Mouse (Mus musculus) ES-Bruce4 (cell line): ENCODE results near the gene Chd5.

ENCODE experiments used
- CTCF ChIP-seq: IDR thresholded peaks from one replicate; pipeline ENCODE4 v1.8.1; 2011; ENCODE audit warnings: low read depth, low read length
- EP300 ChIP-seq: IDR thresholded peaks from 2 replicates; pipeline ENCODE4 v1.6.1; 2011; ENCODE audit warnings: low read depth, low read length; ENCODE audit not compliant: insufficient read depth
- POLR2A ChIP-seq: IDR thresholded peaks from one replicate; pipeline ENCODE4 v1.8.1; 2011; ENCODE audit warnings: low read length; ENCODE audit not compliant: insufficient read depth

- no peak for TF ChIP-seq CTCF
- no peak for TF ChIP-seq POLR2A
- TF ChIP-seq EP300, result no peak
These were observed 60.5 kb downstream of the Chd5 start for GRCm38 (mm10) chr4:152398926-152399325.
